Mouse (Mus musculus): ENCODE results near the gene Mrpl44. TPM values are rescaled to one million over a fixed set of nuclear protein-coding genes. Genes with fewer than 3 reads are reported as not detected.

Gene Mrpl44
- total RNA-seq, 2 experiments from 2014 or later = 29.3 to 33.2 TPM

Other genes starting within 250 kb of the Mrpl44 start
- gene Ap1s3, start 104.0 kb upstream of the Mrpl44 start, total RNA-seq (2021) = 1 to 10 TPM; 2.9 to 5.3 TPM
- 10 to 100 TPM; 39.1 to 43.4 TPM for gene Wdfy1, start 125 bp downstream of the Mrpl44 start, total RNA-seq (2021)
- 100 to 1,000 TPM; 128 to 135 TPM for gene Serpine2, start 85.2 kb downstream of the Mrpl44 start, total RNA-seq (2021)